Mouse (Mus musculus): ENCODE measurements around the gene Ripor1.

Ripor1 gene

DNA sequence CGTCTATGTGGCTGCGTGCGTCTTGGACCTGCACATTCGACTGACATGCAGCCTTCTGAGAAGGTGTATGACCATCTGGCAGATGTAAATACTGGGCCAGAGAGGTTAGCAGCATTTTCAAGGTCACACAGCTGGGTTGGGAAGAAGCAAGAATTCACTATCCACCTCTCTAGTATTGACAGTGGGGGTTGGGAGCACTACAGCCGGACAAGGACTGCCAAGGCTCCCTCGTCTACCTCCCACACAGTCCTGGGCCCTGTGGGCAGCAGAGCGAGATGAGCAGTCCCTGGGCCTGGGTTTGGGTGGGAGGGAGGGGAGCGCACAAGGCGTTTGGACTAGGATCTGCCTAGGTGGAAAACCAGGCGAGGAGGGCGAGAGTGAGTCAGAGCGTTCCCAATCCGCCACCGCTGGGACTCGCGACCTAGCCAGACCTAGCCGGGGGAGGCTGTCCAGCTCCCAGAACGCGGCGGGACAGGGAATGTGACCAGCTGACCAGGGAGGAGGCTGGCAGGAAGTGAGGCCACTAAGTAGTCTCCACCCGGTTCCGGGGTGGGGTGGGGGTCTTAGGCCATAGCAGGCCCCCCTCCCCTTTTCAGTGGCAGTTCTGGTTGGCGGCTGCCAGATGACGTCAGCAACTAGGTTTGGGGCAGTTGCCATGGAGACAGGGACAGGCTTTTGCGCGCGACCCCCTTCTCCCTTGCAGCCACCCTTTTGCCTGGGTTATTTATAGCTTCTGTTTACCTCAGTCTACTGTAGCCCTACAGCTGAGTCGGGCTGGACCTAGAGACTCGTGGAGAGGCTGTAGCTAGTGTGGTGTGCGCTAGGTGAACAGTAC, 1.4 kb downstream of the Ripor1 start:
- DNase-seq, result peak; percentile 73

DNA sequence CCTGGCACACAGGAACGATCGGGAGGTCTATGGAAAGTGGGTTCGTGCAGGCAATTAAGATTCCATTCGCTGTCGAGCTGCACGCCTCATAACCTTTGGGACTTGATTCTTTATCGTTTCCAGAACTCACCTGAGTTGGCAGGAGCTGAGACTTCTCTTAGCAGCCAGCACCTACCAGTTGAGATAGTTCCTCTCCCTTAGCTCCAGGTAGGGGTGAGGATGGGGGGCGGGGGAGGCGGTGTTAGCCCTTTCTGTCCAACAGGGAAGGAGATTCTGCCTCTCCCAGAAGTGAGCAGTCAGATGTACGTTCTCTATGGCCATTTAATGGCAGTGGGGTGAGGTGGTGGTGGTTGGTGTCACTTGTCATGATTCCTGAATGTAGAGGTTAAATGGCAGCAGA, 2.0 kb downstream of the Ripor1 start:
- no peak for DNase-seq

- DNase-seq, result peak; percentile 45
Observed at GRCm38 (mm10) chr8:105607684-105608083, 2.6 kb downstream of the Ripor1 start.

GRCm38 (mm10) chr8:105609355-105609754, 4.3 kb downstream of the Ripor1 start:
- DNase-seq, result no peak

GRCm38 (mm10) chr8:105609771-105610170, 4.7 kb downstream of the Ripor1 start:
- DNase-seq, result no peak

GRCm38 (mm10) chr8:105611836-105612235, 6.8 kb downstream of the Ripor1 start:
- no peak for DNase-seq

- DNase-seq, result no peak
Observed at GRCm38 (mm10) chr8:105613037-105613436, 8.0 kb downstream of the Ripor1 start.

GRCm38 (mm10) chr8:105613830-105614511, 8.9 kb downstream of the Ripor1 start:
- DNase-seq, result no peak

GRCm38 (mm10) chr8:105615942-105616341, 10.9 kb downstream of the Ripor1 start:
- no peak for DNase-seq

DNA sequence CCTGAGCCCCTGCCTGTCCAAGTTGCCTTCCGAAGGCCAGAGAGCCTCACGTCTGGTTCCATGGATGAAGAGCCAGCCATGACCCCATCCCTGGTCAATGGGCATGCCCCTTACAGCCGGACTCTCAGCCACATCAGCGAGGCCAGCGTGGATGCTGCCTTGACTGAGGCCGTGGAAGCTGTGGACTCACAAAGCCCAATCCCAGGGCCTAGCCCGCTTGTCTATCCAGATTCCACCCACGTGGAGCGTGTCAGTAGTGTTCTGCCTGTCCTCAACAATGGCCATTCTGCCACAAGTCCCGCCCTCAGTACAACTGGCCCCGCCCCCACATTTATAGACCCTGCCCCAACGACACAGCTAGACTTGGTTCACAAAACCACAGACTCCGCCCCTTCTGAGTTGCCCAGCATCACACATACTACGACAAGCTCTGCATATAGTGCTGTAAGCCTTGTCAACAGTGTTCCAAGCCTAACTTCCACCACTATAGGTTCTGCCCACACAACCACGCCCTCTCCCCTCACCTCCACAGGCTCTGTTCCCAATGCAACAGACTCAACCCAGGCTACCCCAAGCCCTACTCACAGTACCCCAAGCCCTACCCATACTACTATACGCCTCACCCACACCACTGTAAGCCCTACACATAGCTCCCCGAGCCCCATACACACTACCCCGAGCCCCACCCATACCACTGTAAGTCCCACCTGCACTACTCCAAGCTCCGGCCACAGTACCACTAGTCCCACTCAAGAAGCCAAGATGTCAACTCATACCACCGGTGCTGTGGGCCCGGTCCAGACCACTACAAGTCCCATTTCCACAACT, 12.6 kb downstream of the Ripor1 start:
- DNase-seq, result no peak

DNA sequence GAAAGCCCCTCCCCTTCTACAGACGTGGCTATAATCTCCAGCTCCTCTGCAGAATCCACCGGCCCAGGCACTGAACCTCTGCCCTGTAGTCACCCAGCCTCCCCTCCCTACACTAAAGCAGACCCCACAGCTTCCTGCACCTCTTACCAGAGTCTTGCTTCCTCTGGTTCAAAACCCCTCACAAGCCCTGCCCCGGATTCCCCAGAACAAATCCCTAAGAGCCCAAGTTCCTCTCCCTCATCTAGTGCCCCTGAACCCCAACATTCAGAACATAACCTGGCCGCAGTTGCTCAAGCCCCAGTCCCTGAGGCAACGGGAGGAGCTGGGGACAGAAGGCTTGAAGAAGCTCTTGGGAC, 13.2 kb downstream of the Ripor1 start:
- DNase-seq, result no peak

GRCm38 (mm10) chr8:105618892-105619591, 14.0 kb downstream of the Ripor1 start:
- no peak for DNase-seq

GRCm38 (mm10) chr8:105620211-105620610, 15.2 kb downstream of the Ripor1 start:
- no peak for DNase-seq

GRCm38 (mm10) chr8:105620946-105621720, 16.1 kb downstream of the Ripor1 start:
- no peak for DNase-seq

DNA sequence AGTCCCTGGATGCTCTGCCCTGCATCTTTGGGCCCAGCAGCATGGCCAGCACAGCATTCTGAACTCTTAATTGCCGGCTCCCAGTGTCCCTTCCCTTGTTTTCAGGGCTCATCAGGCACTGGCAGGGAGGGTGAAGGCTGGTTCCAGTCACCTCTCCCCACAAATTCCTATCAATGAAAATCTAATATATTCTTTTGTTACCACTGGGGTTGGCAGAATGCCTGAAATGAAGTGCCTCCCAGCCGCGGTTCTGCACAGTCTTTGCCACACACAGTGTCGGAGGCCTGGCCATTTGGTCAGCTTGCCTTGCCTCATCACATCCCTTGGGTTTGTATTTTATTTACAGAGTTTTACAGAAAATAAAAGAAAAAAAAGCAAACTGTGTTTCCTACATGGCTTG, 16.8 kb downstream of the Ripor1 start:
- no peak for DNase-seq

DNA sequence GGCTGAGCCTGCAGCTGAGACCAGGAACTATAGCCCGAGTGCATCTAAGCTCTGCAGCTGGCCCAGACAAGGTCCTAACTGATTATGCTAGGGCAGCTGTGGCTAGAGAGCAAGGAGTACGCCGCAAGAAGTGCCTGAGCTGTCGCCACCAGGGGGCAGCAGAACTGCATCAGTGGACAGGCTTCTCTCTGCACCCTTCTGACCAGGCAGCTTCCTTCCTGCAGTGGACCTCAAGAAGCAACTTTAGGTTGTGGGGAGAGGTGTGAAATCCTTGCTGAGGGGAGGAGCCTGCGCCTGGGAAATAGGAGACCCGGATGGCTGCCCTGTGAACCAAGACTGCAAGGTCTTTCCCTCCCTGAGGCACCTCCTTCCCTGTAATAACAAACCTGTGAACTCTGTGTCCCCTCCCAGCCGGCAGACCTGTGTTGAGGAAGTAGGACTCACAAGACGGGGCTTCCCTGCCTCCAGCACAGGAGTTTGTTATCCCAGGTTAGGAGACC, 17.4 kb downstream of the Ripor1 start:
- peak; percentile 93 for DNase-seq

GRCm38 (mm10) chr8:105623118-105623517, 18.1 kb downstream of the Ripor1 start:
- no peak for DNase-seq

DNA sequence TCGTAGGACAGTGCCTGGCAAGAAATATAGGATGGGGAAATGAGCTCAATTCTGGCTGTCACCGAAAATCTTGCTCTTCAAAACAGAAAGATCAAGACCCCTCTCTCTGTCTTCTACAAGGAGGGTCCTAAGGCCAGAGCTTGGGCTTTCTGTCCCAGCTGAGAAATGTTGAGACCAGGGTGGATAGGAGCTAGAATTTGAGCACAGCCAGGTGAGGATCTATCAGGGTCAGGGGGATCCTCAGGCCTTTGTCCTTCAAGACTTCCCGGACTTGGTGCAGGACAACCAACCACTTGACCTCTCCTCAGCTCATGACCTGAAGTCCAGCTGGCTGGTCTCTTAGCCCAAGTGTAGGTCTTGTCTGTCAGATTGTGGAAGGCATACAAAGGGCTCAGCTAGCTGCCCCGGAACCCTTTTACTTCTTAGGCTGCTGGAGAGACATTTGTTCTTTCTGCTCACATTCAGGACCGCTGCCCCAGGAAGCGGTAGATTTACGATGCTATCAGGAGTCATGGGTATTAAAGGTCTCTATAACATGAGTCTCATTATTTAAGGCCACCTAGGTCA, 18.7 kb downstream of the Ripor1 start:
- DNase-seq, result no peak

DNA sequence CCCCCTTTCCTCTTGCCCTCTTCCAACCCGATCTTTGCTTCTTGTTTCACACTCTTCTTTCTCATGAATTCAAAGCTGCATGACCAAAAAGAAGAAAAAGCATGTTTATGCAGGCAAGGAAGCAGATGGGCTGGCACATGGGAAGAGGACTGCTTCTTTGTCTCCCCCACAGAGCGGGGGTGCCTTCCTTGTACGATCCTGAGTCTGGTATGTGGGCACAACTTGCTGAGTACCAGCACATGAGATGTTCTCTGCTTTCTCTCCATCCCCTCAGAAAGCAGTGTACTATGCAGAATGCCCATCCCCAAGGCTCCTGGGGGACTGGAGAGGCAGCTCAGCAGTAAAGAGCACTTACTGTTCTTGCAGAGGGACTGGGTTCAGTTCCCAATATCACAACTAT, 19.3 kb downstream of the Ripor1 start:
- no peak for DNase-seq

DNA sequence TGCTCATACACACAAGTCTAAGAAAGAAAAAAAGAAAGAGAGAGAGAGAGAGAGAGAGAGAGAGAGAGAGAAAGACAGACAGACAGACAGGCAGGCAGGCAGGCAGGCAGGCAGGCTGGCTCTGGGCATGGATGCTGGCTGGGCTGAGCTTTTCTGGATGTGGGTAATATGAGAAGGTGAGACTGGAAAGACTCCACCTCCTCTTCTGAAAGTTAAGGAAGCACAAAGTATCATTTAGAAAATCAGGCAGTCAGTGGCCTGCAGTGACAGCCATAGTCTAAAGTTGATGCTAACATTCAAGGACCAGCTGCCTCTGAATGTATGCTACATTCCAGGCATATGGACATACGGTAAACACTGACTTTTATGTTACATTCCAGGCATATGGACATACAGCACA, 19.8 kb downstream of the Ripor1 start:
- no peak for DNase-seq

GRCm38 (mm10) chr8:105626086-105626485, 21.0 kb downstream of the Ripor1 start:
- no peak for DNase-seq

- DNase-seq, result no peak
Observed at GRCm38 (mm10) chr8:105629337-105629736, 24.3 kb downstream of the Ripor1 start.
